Mouse (Mus musculus): ENCODE results near the gene Vmn1r126. TPM values are rescaled to one million over a fixed set of nuclear protein-coding genes. Genes with fewer than 3 reads are reported as not detected.
"Not testable (repeated sequence)": the region's sequence is repeated elsewhere in the genome, so short reads cannot be mapped to it uniquely, and the experiment has no call there.

Vmn1r126 gene
- not detected in 2 replicates for polyA plus RNA-seq (2014; fragmentation: Nextera tagmentation; extraction: Ambion mirVana)

GRCm38 (mm10) chr7:21301367-21301766, at the start of gene Vmn1r126:
Gene Vmn1r126, minus strand, starts transcription at chr7:21301467.
- DNase-seq (ENCODE audit: low spot score), result not testable (repeated sequence)
- no CpG with 5 or more reads among the region's 5 CpGs for WGBS

DNA sequence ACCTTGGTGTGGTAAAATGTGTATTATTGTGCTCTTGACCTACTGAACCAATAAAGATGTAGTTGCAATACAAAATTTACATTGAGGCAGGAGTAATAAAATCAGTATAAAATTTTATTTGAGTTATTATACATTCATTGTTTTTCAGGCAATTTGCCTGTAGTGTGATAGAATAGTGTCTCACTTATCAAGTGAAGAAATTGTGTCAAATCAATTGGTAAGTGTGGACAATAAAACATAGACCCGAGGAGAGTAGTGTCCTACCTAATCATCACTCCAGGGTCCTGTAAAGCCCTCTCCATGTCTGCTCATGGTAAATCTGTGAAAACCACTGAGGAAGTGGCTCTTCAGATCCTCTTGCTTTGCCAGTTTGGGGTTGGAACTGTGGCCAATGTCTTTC, 47.8 kb upstream of the Vmn1r126 start, which contains the start of gene Vmn1r128:
Gene Vmn1r128 (plus strand): TSS at position 301 of the 400 bp plus-strand sequence.
- not testable (repeated sequence) for H3K9me3 ChIP-seq (replicated peaks; ENCODE audit: control insufficient read depth, low read length); H3K4me1 ChIP-seq (ENCODE audit: control insufficient read depth, insufficient read depth, low read length); DNase-seq (ENCODE audit: low spot score); H3K27ac ChIP-seq (replicated peaks; ENCODE audit: low read depth, low read length); ATAC-seq (replicated peaks; ENCODE audit: insufficient number of reproducible peaks, low FRiP score, low TSS enrichment, low read depth); H3K4me2 ChIP-seq (ENCODE audit: low read depth, low read length); H3K9ac ChIP-seq (replicated peaks; ENCODE audit: low read length); H3K27me3 ChIP-seq (ENCODE audit: control insufficient read depth, insufficient read depth, low read length); H3K36me3 ChIP-seq (replicated peaks; ENCODE audit: control insufficient read depth, insufficient read depth, low read depth, low read length); H3K4me3 ChIP-seq (ENCODE audit: low read depth, low read length)
- WGBS, result 73% methylated on average over 1 of the region's 1 CpGs

More at GRCm38 (mm10) chr7:21301367-21301766, at the start of gene Vmn1r126:
- H3K4me1 ChIP-seq (ENCODE audit: control insufficient read depth, insufficient read depth, low read length); H3K4me3 ChIP-seq (ENCODE audit: low read depth, low read length); H3K4me2 ChIP-seq (ENCODE audit: low read depth, low read length); H3K27me3 ChIP-seq (ENCODE audit: control insufficient read depth, insufficient read depth, low read length); H3K9me3 ChIP-seq (replicated peaks; ENCODE audit: control insufficient read depth, low read length); H3K27ac ChIP-seq (replicated peaks; ENCODE audit: low read depth, low read length); H3K9ac ChIP-seq (replicated peaks; ENCODE audit: low read length); ATAC-seq (replicated peaks; ENCODE audit: insufficient number of reproducible peaks, low FRiP score, low TSS enrichment, low read depth); H3K36me3 ChIP-seq (replicated peaks; ENCODE audit: control insufficient read depth, insufficient read depth, low read depth, low read length): not testable (repeated sequence)

DNA sequence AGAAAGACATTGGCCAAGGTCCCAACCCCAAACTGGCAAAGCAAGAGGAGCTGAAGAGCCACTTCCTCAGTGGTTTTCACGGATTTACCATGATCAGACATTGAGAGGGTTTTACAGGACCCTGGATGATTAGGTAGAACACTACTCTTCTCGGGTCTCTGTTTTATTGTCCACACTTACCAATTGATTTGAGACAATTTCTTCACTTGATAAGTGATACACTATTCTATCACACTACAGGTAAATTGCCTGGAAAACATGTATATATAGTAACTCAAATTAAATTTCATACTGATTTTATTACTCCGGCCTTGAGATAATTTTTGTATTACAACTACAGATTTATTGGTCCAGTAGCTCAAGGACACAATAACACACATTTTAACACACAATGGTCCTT, 18.5 kb upstream of the Vmn1r126 start, which contains the start of gene Vmn1r127:
Gene Vmn1r127 (minus strand): TSS at position 101 of the 400 bp plus-strand sequence.
- not testable (repeated sequence) for H3K27me3 ChIP-seq (ENCODE audit: control insufficient read depth, insufficient read depth, low read length); H3K4me2 ChIP-seq (ENCODE audit: low read depth, low read length); H3K4me3 ChIP-seq (ENCODE audit: low read depth, low read length); DNase-seq (ENCODE audit: low spot score); H3K27ac ChIP-seq (replicated peaks; ENCODE audit: low read depth, low read length); H3K9ac ChIP-seq (replicated peaks; ENCODE audit: low read length); H3K4me1 ChIP-seq (ENCODE audit: control insufficient read depth, insufficient read depth, low read length); H3K36me3 ChIP-seq (replicated peaks; ENCODE audit: control insufficient read depth, insufficient read depth, low read depth, low read length); ATAC-seq (replicated peaks; ENCODE audit: insufficient number of reproducible peaks, low FRiP score, low TSS enrichment, low read depth); H3K9me3 ChIP-seq (replicated peaks; ENCODE audit: control insufficient read depth, low read length)
- WGBS, result no CpG with 5 or more reads among the region's 3 CpGs

- H3K9ac ChIP-seq (replicated peaks; ENCODE audit: low read length); H3K9me3 ChIP-seq (replicated peaks; ENCODE audit: control insufficient read depth, low read length); H3K4me1 ChIP-seq (ENCODE audit: control insufficient read depth, insufficient read depth, low read length); H3K36me3 ChIP-seq (replicated peaks; ENCODE audit: control insufficient read depth, insufficient read depth, low read depth, low read length); H3K4me3 ChIP-seq (ENCODE audit: low read depth, low read length); H3K27me3 ChIP-seq (ENCODE audit: control insufficient read depth, insufficient read depth, low read length); H3K4me2 ChIP-seq (ENCODE audit: low read depth, low read length); DNase-seq (ENCODE audit: low spot score); H3K27ac ChIP-seq (replicated peaks; ENCODE audit: low read depth, low read length); ATAC-seq (replicated peaks; ENCODE audit: insufficient number of reproducible peaks, low FRiP score, low TSS enrichment, low read depth): not testable (repeated sequence)
- WGBS, result 65% methylated on average over 3 of the region's 3 CpGs
Observed at GRCm38 (mm10) chr7:21271879-21272278, 29.4 kb downstream of the Vmn1r126 start, which contains the start of gene Vmn1r125. Gene Vmn1r125, plus strand, starts transcription at chr7:21272179.

DNA sequence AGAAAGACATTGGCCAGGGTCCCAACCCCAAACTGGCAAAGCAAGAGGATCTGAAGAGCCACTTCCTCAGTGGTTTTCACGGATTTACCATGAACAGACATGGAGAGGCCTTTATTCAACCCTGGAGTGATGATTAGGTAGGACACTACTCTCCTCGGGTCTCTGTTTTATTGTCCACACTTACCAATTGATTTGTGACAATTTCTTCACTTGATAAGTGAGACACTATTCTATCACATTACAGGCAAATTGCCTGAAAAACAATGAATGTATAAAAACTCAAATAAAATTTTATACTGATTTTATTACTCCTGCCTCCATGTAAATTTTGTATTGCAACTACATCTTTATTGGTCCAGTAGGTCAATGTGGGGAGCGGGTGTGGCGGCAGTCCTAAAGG, 40.8 kb downstream of the Vmn1r126 start, which contains the start of gene Vmn1r124:
Gene Vmn1r124 (minus strand): TSS at position 101 of the 400 bp plus-strand sequence.
- DNase-seq (ENCODE audit: low spot score); H3K9ac ChIP-seq (replicated peaks; ENCODE audit: low read length); H3K36me3 ChIP-seq (replicated peaks; ENCODE audit: control insufficient read depth, insufficient read depth, low read depth, low read length); H3K9me3 ChIP-seq (replicated peaks; ENCODE audit: control insufficient read depth, low read length); H3K27ac ChIP-seq (replicated peaks; ENCODE audit: low read depth, low read length); H3K27me3 ChIP-seq (ENCODE audit: control insufficient read depth, insufficient read depth, low read length); ATAC-seq (replicated peaks; ENCODE audit: insufficient number of reproducible peaks, low FRiP score, low TSS enrichment, low read depth); H3K4me1 ChIP-seq (ENCODE audit: control insufficient read depth, insufficient read depth, low read length); H3K4me3 ChIP-seq (ENCODE audit: low read depth, low read length); H3K4me2 ChIP-seq (ENCODE audit: low read depth, low read length): not testable (repeated sequence)
- WGBS, result 74% methylated on average over 4 of the region's 4 CpGs

Other genes starting within 250 kb of the Vmn1r126 start
- gene Vmn1r120, start 247.7 kb downstream of the Vmn1r126 start, polyA plus RNA-seq (2014; fragmentation: Nextera tagmentation; extraction: Ambion mirVana), result not detected in 2 replicates
- gene Vmn1r121, start 203.0 kb downstream of the Vmn1r126 start, polyA plus RNA-seq (2014; fragmentation: Nextera tagmentation; extraction: Ambion mirVana), result not detected in 2 replicates
- not detected in 2 replicates for gene Vmn1r122, start 167.3 kb downstream of the Vmn1r126 start, polyA plus RNA-seq (2014; fragmentation: Nextera tagmentation; extraction: Ambion mirVana)
- gene Vmn1r123, start 139.3 kb downstream of the Vmn1r126 start, polyA plus RNA-seq (2014; fragmentation: Nextera tagmentation; extraction: Ambion mirVana), result not detected in 2 replicates
- gene Gm5157, start 111.0 kb downstream of the Vmn1r126 start, polyA plus RNA-seq (2014; fragmentation: Nextera tagmentation; extraction: Ambion mirVana), result not detected in 2 replicates
- not detected in 2 replicates for gene Vmn1r124, start 40.9 kb downstream of the Vmn1r126 start, polyA plus RNA-seq (2014; fragmentation: Nextera tagmentation; extraction: Ambion mirVana)
- gene Vmn1r125, start 29.3 kb downstream of the Vmn1r126 start, polyA plus RNA-seq (2014; fragmentation: Nextera tagmentation; extraction: Ambion mirVana), result not detected in 2 replicates
- gene Vmn1r127, start 18.4 kb upstream of the Vmn1r126 start, polyA plus RNA-seq (2014; fragmentation: Nextera tagmentation; extraction: Ambion mirVana), result not detected in 2 replicates
- gene Vmn1r128, start 47.9 kb upstream of the Vmn1r126 start, polyA plus RNA-seq (2014; fragmentation: Nextera tagmentation; extraction: Ambion mirVana), result not detected in 2 replicates
- gene Vmn1r129, start 59.8 kb upstream of the Vmn1r126 start, polyA plus RNA-seq (2014; fragmentation: Nextera tagmentation; extraction: Ambion mirVana), result not detected in 2 replicates
- gene Gm6882, start 131.3 kb upstream of the Vmn1r126 start, polyA plus RNA-seq (2014; fragmentation: Nextera tagmentation; extraction: Ambion mirVana), result not detected in 2 replicates
- not detected in 2 replicates for gene Vmn1r130, start 210.3 kb upstream of the Vmn1r126 start, polyA plus RNA-seq (2014; fragmentation: Nextera tagmentation; extraction: Ambion mirVana)
- gene Vmn1r131, start 244.6 kb upstream of the Vmn1r126 start, polyA plus RNA-seq (2014; fragmentation: Nextera tagmentation; extraction: Ambion mirVana), result not detected in 2 replicates

Data from embryonic facial prominence, embryonic 11.5 days (tissue).